Mouse (Mus musculus) embryonic facial prominence, embryonic 15.5 days (tissue): Measurements from ENCODE around the gene Slfn8. TPM values are rescaled to one million over a fixed set of nuclear protein-coding genes. Genes with fewer than 3 reads are reported as not detected.

Experiments
- ATAC-seq: fragments of 200-750 bp; cut with Nextera tagmentation; 2 replicates; pipeline ENCODE4 v1.8.0; 2017; ENCODE audit warnings: low read depth, moderate TSS enrichment; ENCODE audit not compliant: insufficient number of reproducible peaks, low FRiP score, low TSS enrichment
- H3K27ac ChIP-seq: fragments of 300-500 bp; sonication (generic); replicated peaks from 2 replicates; pipeline ENCODE4 v1.5.1; 2015; ENCODE audit warnings: mild to moderate bottlenecking, inconsistent platforms
- H3K27me3 ChIP-seq: fragments of 300-500 bp; sonication (generic); 2 replicates; pipeline ENCODE4 v1.6.1; 2015; ENCODE audit warnings: inconsistent platforms
- H3K36me3 ChIP-seq: fragments of 300-500 bp; sonication (generic); 2 replicates; pipeline ENCODE4 v1.6.1; 2015; ENCODE audit warnings: mild to moderate bottlenecking, inconsistent platforms
- H3K4me1 ChIP-seq: fragments of 300-500 bp; sonication (generic); 2 replicates; pipeline ENCODE4 v1.6.1; 2015; ENCODE audit warnings: inconsistent platforms
- H3K4me2 ChIP-seq: fragments of 300-500 bp; sonication (generic); replicated peaks from 2 replicates; pipeline ENCODE4 v1.6.1; 2015; ENCODE audit warnings: mild to moderate bottlenecking, inconsistent platforms
- H3K4me3 ChIP-seq: fragments of 300-500 bp; sonication (generic); replicated peaks from 2 replicates; pipeline ENCODE4 v1.5.1; 2015; ENCODE audit warnings: mild to moderate bottlenecking, inconsistent platforms
- H3K9ac ChIP-seq: fragments of 300-500 bp; sonication (generic); 2 replicates; pipeline ENCODE4 v1.6.1; 2015; ENCODE audit warnings: inconsistent platforms
- H3K9me3 ChIP-seq: fragments of 300-500 bp; sonication (generic); replicated peaks from 2 replicates; pipeline ENCODE4 v1.6.1; 2016; ENCODE audit warnings: inconsistent platforms
- WGBS: fragments of 180-500 bp; shearing (Covaris S2); methylation state at CpG from one replicate; pipeline ENCODE4 v1.1.7; 2015; 5-methylcytosine and 5-hydroxymethylcytosine counted together
- microRNA-seq: library from miRNA; unstranded; fragments of <30 nt; microRNA quantifications from one replicate; pipeline ENCODE4, GENCODE M21; 2016; ENCODE audit warnings: borderline number of aligned reads
- polyA plus RNA-seq: library from polyadenylated mRNA; unstranded; fragments of >200 nt; fragmentation: Nextera tagmentation; extraction: Ambion mirVana; gene quantifications from 2 replicates; pipeline ENCODE4 v1.2.1, GENCODE M21; 2015

Gene Slfn8
- polyA plus RNA-seq, 1 experiment from 2014 or later, result 1.0 TPM

DNA sequence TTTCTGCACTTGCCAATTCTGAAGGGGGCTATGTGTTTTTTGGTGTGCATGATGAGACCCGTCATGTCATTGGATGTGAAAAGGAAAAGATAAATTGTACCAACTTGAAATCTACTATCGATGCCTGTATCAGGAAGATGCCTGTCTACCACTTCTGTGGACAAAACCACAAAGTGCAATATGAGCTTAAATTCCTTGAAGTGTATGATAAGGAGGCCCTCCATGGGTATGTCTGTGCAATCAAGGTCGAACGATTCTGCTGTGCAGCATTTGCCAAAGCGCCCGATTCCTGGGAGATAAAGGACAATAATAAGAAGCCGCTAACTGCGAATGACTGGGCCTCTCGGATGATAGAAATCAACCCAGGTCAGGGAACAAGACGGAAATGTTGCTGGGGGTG, 63.7 kb downstream of the Slfn8 start:
- H3K36me3 ChIP-seq, result no peaks in the 10 kb centered on the region
- ATAC-seq, result no peak
- no peak overlapping the region for H3K4me3 ChIP-seq
- no peak overlapping the region for H3K9ac ChIP-seq
- 74% methylated on average over 10 of the region's 10 CpGs for WGBS
- H3K4me2 ChIP-seq, result no peak overlapping the region
- no peaks in the 10 kb centered on the region for H3K9me3 ChIP-seq
- 0 out of 2 replicates have a peak, but pooled peaks cover under 1% of the 10 kb centered on the region for H3K4me1 ChIP-seq
- peaks cover 30% of the 10 kb centered on the region for H3K27me3 ChIP-seq
- no peak overlapping the region for H3K27ac ChIP-seq

DNA sequence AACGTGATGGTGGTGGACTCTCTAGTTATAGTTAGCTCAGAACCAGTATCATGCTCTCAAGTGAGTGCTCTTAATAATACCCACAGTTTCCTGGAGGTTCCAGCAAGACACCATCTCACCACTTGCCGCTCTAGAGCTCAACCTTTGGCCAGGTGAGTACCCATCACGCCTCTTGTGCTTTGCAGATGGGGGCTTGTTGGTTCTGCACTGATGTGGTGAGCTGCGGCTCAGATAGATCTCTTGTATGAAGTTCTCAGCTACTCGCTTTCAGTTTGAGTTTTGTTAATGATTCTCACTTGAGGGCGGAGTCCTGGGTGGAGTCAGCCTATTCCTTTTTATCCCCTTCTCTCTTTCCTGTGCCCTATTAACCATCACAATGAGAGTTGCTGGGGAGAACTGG, 66.0 kb downstream of the Slfn8 start:
- Histone ChIP-seq H3K4me3 (no peak overlapping the region), H3K27ac (no peak overlapping the region), H3K4me1 (0 out of 2 replicates have a peak, but pooled peaks cover 5% of the 10 kb centered on the region), H3K27me3 (peaks cover 51% of the 10 kb centered on the region), H3K9ac (no peak overlapping the region), H3K9me3 (no peaks in the 10 kb centered on the region), H3K36me3 (no peaks in the 10 kb centered on the region), H3K4me2 (no peak overlapping the region)
- 71% methylated on average over 6 of the region's 6 CpGs for WGBS
- no peak for ATAC-seq

DNA sequence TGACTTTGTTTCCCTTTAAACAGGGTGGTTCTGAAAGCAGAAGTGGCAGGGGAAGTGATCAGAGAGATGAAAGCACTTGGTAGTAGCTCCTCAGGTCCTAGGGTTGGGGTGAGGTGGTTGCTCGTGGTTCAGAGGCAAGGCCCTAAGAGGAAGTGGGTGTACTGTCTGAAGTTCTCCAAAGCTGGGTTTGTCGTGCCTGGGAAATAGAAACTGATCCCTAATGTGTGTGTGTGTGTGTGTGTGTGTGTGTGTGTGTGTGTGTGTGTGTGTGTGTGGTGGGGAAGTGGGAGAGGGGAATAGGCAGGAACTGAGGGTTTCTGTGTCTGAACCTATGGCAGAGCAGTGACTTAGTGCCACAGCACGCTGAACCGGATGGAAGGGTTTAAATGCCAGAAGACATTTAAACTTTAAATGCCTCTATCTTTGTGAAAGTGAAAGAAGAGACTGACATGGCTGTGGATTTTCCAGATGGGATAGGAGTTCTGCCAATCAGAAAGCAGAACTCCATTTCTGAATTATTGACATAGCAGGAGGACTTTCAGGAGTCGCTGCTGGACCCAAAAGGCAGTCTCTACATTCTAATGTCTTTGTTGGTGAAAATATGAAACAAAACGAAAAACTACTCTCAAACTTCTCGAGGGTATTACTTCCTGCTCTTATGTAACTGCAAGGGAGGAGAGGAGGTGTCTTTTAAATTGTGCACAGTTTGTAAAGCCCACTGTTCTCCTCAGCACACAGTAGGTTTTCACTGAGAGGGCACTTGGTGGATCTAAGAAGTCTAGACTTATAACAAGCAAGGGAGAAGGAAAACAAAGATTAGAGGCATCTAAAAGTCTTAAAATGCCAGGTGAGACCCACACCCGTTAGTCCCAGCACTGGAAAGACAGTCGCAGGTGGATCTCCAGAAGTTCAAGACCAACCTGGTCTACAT, 67.7 kb downstream of the Slfn8 start:
- no peak overlapping the region for H3K9ac ChIP-seq
- H3K36me3 ChIP-seq, result no peaks in the 10 kb centered on the region
- H3K4me2 ChIP-seq, result no peak overlapping the region
- 0 out of 2 replicates have a peak, but pooled peaks cover 5% of the 10 kb centered on the region for H3K4me1 ChIP-seq
- H3K4me3 ChIP-seq, result no peak overlapping the region
- 49% methylated on average over 9 of the region's 9 CpGs for WGBS
- no peak overlapping the region for H3K27ac ChIP-seq
- H3K27me3 ChIP-seq, result peaks cover 55% of the 10 kb centered on the region
- no peaks in the 10 kb centered on the region for H3K9me3 ChIP-seq
- ATAC-seq, result no peak

Small RNA genes within 50 kb of the gene (microRNA-seq; reads per million reads assigned to microRNA genes)
- gene Gm27598 (not detected), gene Mir7679 (not detected)

Other genes with a start within 250 kb of the Slfn8 start
- gene Lig3, start 239.7 kb downstream of the Slfn8 start, polyA plus RNA-seq, result 25.1 and 26.5 TPM in 2 replicates
- gene Rffl, start 149.6 kb downstream of the Slfn8 start, polyA plus RNA-seq, result 12.5 and 15.3 TPM in 2 replicates
- 14.3 and 14.9 TPM in 2 replicates for gene Rad51d, start 130.2 kb downstream of the Slfn8 start, polyA plus RNA-seq
- gene Fndc8, start 128.7 kb downstream of the Slfn8 start, polyA plus RNA-seq, result 0.39 and 0.51 TPM in 2 replicates
- gene Nle1, start 112.4 kb downstream of the Slfn8 start, polyA plus RNA-seq, result 35.2 and 38.4 TPM in 2 replicates
- 18.9 and 28.4 TPM in 2 replicates for gene Unc45b, start 110.3 kb downstream of the Slfn8 start, polyA plus RNA-seq
- 2.6 and 2.7 TPM in 2 replicates for gene Slfn5, start 69.5 kb downstream of the Slfn8 start, polyA plus RNA-seq
- 14.9 and 15.0 TPM in 2 replicates for gene Slfn9, start 29.0 kb downstream of the Slfn8 start, polyA plus RNA-seq
- gene Slfn2, start 44.3 kb upstream of the Slfn8 start, polyA plus RNA-seq, result 6.5 and 8.5 TPM in 2 replicates
- 0.61 and 0.83 TPM in 2 replicates for gene Slfn1, start 96.0 kb upstream of the Slfn8 start, polyA plus RNA-seq
- 0.13 and 0.33 TPM in 2 replicates for gene Slfn4, start 154.4 kb upstream of the Slfn8 start, polyA plus RNA-seq
- gene Slfn3, start 170.5 kb upstream of the Slfn8 start, polyA plus RNA-seq, result 1.5 and 2.1 TPM in 2 replicates